ENCODE assay signal across 30 mouse cellular contexts in the genomic region with DNA sequence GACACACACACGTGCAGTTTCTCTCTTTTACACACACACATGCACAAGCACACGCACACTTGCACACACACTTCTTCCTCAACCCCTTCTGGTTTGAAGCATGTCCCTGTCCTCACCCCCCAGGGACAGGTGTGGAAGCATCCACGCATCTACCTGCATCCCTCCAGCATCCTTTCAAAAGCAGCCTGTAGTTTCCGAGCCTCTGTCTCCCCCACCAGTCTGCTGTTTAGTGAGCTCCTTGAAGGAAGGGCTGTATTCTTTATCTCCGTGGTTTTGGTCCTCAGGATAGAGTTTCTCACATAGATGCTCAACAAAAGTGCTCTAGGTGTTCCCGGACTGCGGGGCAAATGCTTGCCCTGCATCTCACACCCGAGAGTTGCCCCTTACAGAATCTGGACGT. TPM values are rescaled to one million over a fixed set of nuclear protein-coding genes. Genes with fewer than 3 reads are reported as not detected.
DNase-seq lines count a peak whose midpoint lies in the region; ATAC-seq and TF ChIP-seq lines count a peak whose summit lies in the region.
"Had no signal": no experiment of that assay in that cellular context is flagged by ENCODE, and none has a peak within 500 bp of the region (broad histone marks: within the 10 kb centered on the region; RNA-seq: fewer than 3 reads in every experiment).

No protein-coding gene starts in this region.

- no peaks in the 10 kb centered on the region for H3K27me3 ChIP-seq in forebrain, postnatal 0 days (ENCODE audit: insufficient read depth, low read length)
- H3K27me3 ChIP-seq in forebrain, embryonic 16.5 days (replicated peaks; ENCODE audit: control insufficient read depth, insufficient read depth, low read length), result 0 out of 2 replicates have a peak, but pooled peaks cover under 1% of the 10 kb centered on the region
- H3K27me3 ChIP-seq in liver, postnatal 0 days (ENCODE audit: insufficient read depth, low read length), result no peaks in the 10 kb centered on the region

- DNase-seq in cerebellum, adult 18-20 months, result peak; percentile 13 to 32
- DNase-seq in cerebellum, adult 8-10 months, result no peak
- DNase-seq in forebrain, postnatal 0 days, result peak; percentile 35
- peak; percentile 7 for DNase-seq in liver, postnatal 0 days
- no peak for DNase-seq in liver
- peak; percentile 25 for DNase-seq in testis, postnatal 10 days (ENCODE audit: low spot score)
- no peak for DNase-seq in testis, postnatal 14 days (ENCODE audit: low spot score)
- DNase-seq: adrenal gland, adult 8-10 months; gastrocnemius, adult 2 months; gastrocnemius, postnatal 36 days; kidney, adult 8-10 months; kidney, postnatal 4 days; layer of hippocampus, postnatal 36 days; left cerebral cortex, postnatal 4 days; lung, postnatal 36 days; right cerebral cortex, postnatal 14 days; thymus, postnatal 14 days had no signal

- TF ChIP-seq CTCF in forebrain, postnatal 0 days (IDR thresholded peaks at IDR 0.05; ENCODE audit: low read depth), result peak; percentile 50
- TF ChIP-seq CTCF in liver, postnatal 0 days (IDR thresholded peaks at IDR 0.05; ENCODE audit: low read depth), result no peak

- no peak overlapping the region for H3K9ac ChIP-seq in forebrain, postnatal 0 days
- no peak overlapping the region for H3K9ac ChIP-seq in forebrain, embryonic 16.5 days (replicated peaks; ENCODE audit: low read depth, low read length)
- H3K9ac ChIP-seq in liver, postnatal 0 days (replicated peaks), result no peak overlapping the region
- H3K9ac ChIP-seq: embryonic facial prominence, embryonic 15.5 days; forebrain, embryonic 13.5 days; heart, embryonic 15.5 days; limb, embryonic 15.5 days; midbrain, embryonic 12.5 days; neural tube, embryonic 12.5 days had no signal

- no peak overlapping the region for H3K4me2 ChIP-seq in forebrain, postnatal 0 days (ENCODE audit: low read depth)
- H3K4me2 ChIP-seq in forebrain, embryonic 16.5 days (ENCODE audit: low read length), result no peak overlapping the region
- no peak overlapping the region for H3K4me2 ChIP-seq in liver, postnatal 0 days (ENCODE audit: low read depth, low read length)
- H3K4me2 ChIP-seq: embryonic facial prominence, embryonic 15.5 days; forebrain, embryonic 13.5 days; heart, embryonic 15.5 days; limb, embryonic 15.5 days; midbrain, embryonic 12.5 days; neural tube, embryonic 12.5 days had no signal

- H3K9me3 ChIP-seq in forebrain, postnatal 0 days (ENCODE audit: low read length), result no peaks in the 10 kb centered on the region
- no peaks in the 10 kb centered on the region for H3K9me3 ChIP-seq in forebrain, embryonic 16.5 days (ENCODE audit: control insufficient read depth, low read length)
- no peaks in the 10 kb centered on the region for H3K9me3 ChIP-seq in liver, postnatal 0 days (ENCODE audit: low read length)
- H3K9me3 ChIP-seq: embryonic facial prominence, embryonic 10.5 days; embryonic facial prominence, embryonic 15.5 days; forebrain, embryonic 13.5 days; heart, embryonic 15.5 days; limb, embryonic 15.5 days; midbrain, embryonic 12.5 days; neural tube, embryonic 12.5 days had no signal

- TF ChIP-seq EP300 in liver, postnatal 0 days (IDR thresholded peaks at IDR 0.05; ENCODE audit: low read depth), result no peak

- H3K4me3 ChIP-seq in forebrain, postnatal 0 days (ENCODE audit: low read depth, low read length), result no peak overlapping the region
- no peak overlapping the region for H3K4me3 ChIP-seq in forebrain, embryonic 16.5 days (replicated peaks; ENCODE audit: low read length)
- H3K4me3 ChIP-seq in liver, postnatal 0 days (ENCODE audit: low read depth, low read length), result no peak overlapping the region
- H3K4me3 ChIP-seq: embryonic facial prominence, embryonic 10.5 days; embryonic facial prominence, embryonic 15.5 days; forebrain, embryonic 13.5 days; gastrocnemius, adult 2 months; heart, embryonic 15.5 days; limb, embryonic 15.5 days; midbrain, embryonic 12.5 days; myocyte; neural tube, embryonic 12.5 days had no signal

- H3K4me1 ChIP-seq in forebrain, postnatal 0 days (ENCODE audit: insufficient read depth), result 0 out of 2 replicates have a peak, but pooled peaks cover 3% of the 10 kb centered on the region
- H3K4me1 ChIP-seq in forebrain, embryonic 16.5 days (replicated peaks; ENCODE audit: control insufficient read depth, insufficient read depth, low read length), result peaks cover 19% of the 10 kb centered on the region
- H3K4me1 ChIP-seq in liver, postnatal 0 days (ENCODE audit: insufficient read depth), result no peaks in the 10 kb centered on the region
- H3K4me1 ChIP-seq: embryonic facial prominence, embryonic 15.5 days; heart, embryonic 15.5 days; limb, embryonic 15.5 days; neural tube, embryonic 12.5 days had no signal

- 82% methylated on average over 9 of the region's 9 CpGs for WGBS in forebrain, postnatal 0 days
- WGBS in forebrain, embryonic 16.5 days, result 78% methylated on average over 9 of the region's 9 CpGs
- WGBS in liver, postnatal 0 days (ENCODE audit: insufficient replicate concordance), result 68% methylated on average over 9 of the region's 9 CpGs

- ATAC-seq in forebrain, postnatal 0 days, result no peak
- no peak for ATAC-seq in forebrain, embryonic 16.5 days
- ATAC-seq in liver, postnatal 0 days, result no peak
- ATAC-seq: forebrain, embryonic 13.5 days; intestine, embryonic 16.5 days had no signal

- no peak overlapping the region for H3K27ac ChIP-seq in forebrain, postnatal 0 days (ENCODE audit: low read depth, low read length)
- no peak overlapping the region for H3K27ac ChIP-seq in forebrain, embryonic 16.5 days (ENCODE audit: low read length)
- H3K27ac ChIP-seq in liver, postnatal 0 days (ENCODE audit: low read depth), result no peak overlapping the region
- H3K27ac ChIP-seq: embryonic facial prominence, embryonic 10.5 days; embryonic facial prominence, embryonic 15.5 days; forebrain, embryonic 13.5 days; gastrocnemius, adult 2 months; heart, embryonic 15.5 days; kidney, postnatal 0 days; limb, embryonic 15.5 days; midbrain, embryonic 12.5 days; neural tube, embryonic 12.5 days had no signal

- H3K36me3 ChIP-seq in forebrain, postnatal 0 days (ENCODE audit: insufficient read depth), result no peaks in the 10 kb centered on the region
- H3K36me3 ChIP-seq in forebrain, embryonic 16.5 days (ENCODE audit: control insufficient read depth, insufficient read depth), result no peaks in the 10 kb centered on the region
- no peaks in the 10 kb centered on the region for H3K36me3 ChIP-seq in liver, postnatal 0 days (replicated peaks; ENCODE audit: insufficient read depth, low read length)
- H3K36me3 ChIP-seq: embryonic facial prominence, embryonic 10.5 days; embryonic facial prominence, embryonic 15.5 days; G1E; heart, embryonic 15.5 days; limb, embryonic 15.5 days; midbrain, embryonic 12.5 days; neural tube, embryonic 12.5 days had no signal

RNA-seq across cellular contexts. Expression of a gene that starts 9.4 kb away (rescaled TPM):
- 37.7 and 48.6 TPM in 2 replicates for total RNA-seq in forebrain, postnatal 0 days (2014; rRNA removed)
- polyA plus RNA-seq in forebrain, postnatal 0 days (2015; fragmentation: Nextera tagmentation; extraction: Ambion mirVana), result 26.8 and 34.9 TPM in 2 replicates
- 45.4 and 48.8 TPM in 2 replicates for polyA plus RNA-seq in forebrain, embryonic 16.5 days (2015; fragmentation: Nextera tagmentation; extraction: Ambion mirVana)
- polyA plus RNA-seq in liver, postnatal 0 days (2015; fragmentation: Nextera tagmentation; extraction: Ambion mirVana), result 0.24 and 0.28 TPM in 2 replicates
- total RNA-seq: megakaryocyte, adult 5-6 weeks had no signal
- polyA plus RNA-seq: G1E had no signal

Comparison
In these comparisons a context has a peak if more than half of its experiments do, and no peak if none do; other contexts are left out.
1. DNase-seq: peak in cerebellum, adult 18-20 months (2 of 2), forebrain, postnatal 0 days (single experiment), liver, postnatal 0 days (single experiment) and testis, postnatal 10 days (single experiment); none in cerebellum, adult 8-10 months (single experiment), liver (single experiment) and testis, postnatal 14 days (single experiment).
2. RNA of a gene that starts 9.4 kb away (polyA plus RNA-seq): 45.4 to 48.8 TPM in forebrain, embryonic 16.5 days and 26.8 to 34.9 TPM in forebrain, postnatal 0 days; 0.24 to 0.28 TPM in liver, postnatal 0 days; every median in the first group is over 10 times any median in the second.